Mouse (Mus musculus) G1E-ER4 (cell line): ENCODE measurements around the gene Pcyt1a. TPM values are rescaled to one million over a fixed set of nuclear protein-coding genes. Genes with fewer than 3 reads are reported as not detected.

Experiments used
- GATA1 ChIP-seq: IDR thresholded peaks from one replicate; pipeline ENCODE4 v1.8.0; 2012; ENCODE audit warnings: low read length, inconsistent platforms
- polyA plus RNA-seq: library from polyadenylated mRNA; stranded (reverse); fragments of >175 nt; gene quantifications from 2 replicates; pipeline ENCODE4 v1.2.3, GENCODE M21; 2012

Pcyt1a gene
- polyA plus RNA-seq, 1 experiment = 50.1 TPM

DNA sequence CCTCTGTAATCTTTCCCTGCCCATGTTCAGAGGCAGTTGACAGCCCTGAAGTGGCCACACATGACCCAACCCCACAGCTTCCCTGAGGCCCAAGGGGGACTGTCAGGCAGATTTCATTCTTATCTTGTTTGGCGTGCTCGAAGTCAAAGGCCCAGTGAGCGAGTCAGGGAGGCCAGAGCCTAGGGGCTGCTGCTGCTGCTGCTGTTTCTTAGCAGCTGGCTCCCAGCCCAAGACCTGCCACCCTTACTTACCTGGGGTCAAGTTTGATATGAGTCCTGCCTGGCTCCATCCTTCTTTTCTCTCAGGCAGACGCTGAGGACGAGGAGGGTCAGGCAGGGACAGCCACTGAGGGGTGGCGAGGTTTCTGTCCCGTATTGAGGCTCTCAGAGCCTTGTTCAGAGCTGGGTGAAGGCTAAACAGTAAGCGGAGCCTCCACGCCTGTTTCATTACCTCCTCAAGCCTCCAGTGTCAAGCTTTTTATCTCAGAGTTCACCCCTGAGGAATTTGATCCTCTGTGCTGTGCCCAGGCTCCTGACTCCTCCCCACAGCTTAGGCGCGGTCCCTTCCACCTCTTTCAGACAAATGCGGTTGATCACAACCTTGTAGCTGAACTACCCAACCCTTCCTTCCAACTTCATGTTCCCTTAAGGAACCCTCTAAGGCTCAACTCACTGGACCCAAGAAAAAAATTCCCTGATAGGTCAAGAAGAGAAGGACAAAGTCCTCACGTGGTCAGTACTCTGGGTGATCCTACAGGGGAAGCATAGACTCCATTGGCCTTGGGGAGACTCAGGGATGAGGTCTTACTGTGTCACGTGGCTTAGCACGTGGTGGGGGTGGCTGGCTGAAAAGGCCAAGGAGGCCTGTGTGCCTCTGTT, 56.8 kb downstream of the Pcyt1a start, which contains the start of gene Slc51a:
Gene Slc51a (minus strand): TSS at position 646 of the 878 bp plus-strand sequence.
- TF ChIP-seq GATA1 = no peak

DNA sequence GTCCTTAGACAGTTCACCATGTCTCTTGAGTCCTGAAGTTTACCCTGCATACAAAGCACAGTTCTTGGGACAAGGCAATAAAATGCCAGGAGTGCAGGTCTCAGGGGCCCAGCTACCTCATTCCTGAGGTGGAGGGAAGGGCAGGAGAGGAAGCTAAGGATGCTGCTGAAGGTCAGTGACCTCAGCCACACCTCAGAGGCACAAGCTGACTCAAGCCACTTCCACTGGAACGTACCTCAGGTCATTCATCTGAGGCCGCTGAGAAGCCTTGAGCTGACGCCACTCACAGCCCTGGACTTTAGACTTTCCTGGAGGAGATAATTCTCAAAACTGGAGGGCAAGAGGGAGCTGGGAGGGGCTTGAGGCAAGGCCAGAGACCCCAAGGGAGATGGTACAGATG, 58.2 kb downstream of the Pcyt1a start:
- no peak for TF ChIP-seq GATA1

DNA sequence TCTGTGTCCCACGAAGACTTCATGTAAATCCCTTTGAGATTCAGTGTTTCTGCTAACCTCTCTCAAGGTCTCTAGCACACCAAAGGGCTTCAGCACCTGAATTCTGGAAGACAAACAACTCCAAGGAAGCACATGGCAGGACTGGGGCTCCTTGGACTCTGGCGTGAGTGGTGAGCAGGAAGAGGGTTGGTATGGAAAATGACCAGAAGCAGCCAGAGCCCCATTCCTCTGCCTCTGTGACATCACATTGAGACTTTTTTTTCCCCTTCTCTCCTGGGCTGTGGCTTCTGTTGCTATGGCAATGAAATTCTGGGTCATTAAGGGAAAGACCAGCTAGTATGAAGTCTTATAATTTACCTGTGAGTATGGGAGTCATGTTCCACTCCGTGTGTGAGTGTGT, 65.2 kb downstream of the Pcyt1a start, which contains the start of gene Zdhhc19:
Gene Zdhhc19 (plus strand): TSS at position 301 of the 400 bp plus-strand sequence.
- no peak for TF ChIP-seq GATA1

DNA sequence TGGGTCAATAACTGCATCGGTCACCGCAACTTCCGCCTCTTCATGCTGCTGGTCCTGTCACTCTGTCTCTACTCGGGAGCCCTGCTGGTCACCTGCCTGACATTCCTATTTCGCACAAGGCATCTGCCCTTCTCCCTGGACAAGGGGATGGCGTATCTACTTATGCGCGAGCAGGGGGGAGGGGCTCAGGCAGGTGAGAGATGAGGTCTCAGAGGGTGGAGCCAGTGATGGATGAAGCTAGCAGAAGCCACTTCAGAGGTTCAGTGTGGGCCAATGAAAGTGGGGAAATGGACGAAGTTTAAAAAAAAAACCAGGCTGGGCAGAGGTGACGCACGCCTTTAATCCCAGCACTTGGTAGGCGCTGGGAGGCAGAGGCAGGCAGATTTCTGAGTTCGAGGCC, 68.3 kb downstream of the Pcyt1a start:
- TF ChIP-seq GATA1 = no peak

DNA sequence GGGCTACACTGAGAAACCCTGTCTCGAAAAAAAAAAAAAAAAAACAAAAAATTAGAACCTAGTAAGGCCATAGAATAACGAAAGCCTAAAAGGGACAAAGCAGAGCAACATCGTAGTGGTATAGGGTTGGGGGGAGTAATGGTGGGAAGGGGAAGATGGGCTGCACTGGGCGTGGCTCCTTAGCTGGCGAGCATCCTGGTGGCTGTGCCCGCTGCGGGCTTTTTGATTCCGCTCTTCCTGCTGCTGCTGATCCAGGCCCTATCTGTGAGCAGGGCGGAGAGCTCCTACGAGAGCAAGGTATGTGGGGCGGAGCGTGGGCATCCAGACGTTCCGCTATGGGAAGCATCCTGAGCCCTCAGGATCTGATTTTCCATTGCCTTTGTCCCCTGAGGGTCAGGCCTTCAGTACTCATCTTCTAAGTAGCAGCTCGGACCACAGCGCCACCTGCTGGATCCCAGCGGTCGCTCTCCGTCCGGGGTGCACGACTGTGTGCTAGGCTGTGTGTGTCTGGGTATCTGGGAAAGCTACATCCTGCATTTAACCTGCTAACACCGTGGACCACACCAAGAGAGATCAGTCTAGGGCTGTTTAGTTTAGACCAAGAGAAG, 68.8 kb downstream of the Pcyt1a start:
- no peak for TF ChIP-seq GATA1

DNA sequence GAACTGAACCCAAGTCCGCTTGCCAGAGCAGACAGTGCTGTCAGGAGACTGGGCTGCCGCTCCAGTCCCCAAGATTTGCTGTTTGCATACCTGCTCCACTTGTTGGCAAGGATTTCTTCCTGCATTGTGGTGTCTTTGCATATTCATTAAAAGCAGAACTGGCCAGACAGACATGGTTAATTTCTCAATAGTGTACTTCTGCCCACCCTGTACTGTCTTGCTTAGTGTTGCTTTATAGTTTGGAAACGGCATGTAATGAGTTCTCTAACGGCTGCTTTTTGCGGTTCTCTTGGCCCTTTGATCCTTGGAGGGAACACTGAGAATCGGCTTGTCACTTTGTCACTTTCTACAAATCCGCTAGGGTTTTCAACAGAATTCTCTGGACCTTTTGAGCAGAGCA, 70.7 kb downstream of the Pcyt1a start:
- no peak for TF ChIP-seq GATA1

DNA sequence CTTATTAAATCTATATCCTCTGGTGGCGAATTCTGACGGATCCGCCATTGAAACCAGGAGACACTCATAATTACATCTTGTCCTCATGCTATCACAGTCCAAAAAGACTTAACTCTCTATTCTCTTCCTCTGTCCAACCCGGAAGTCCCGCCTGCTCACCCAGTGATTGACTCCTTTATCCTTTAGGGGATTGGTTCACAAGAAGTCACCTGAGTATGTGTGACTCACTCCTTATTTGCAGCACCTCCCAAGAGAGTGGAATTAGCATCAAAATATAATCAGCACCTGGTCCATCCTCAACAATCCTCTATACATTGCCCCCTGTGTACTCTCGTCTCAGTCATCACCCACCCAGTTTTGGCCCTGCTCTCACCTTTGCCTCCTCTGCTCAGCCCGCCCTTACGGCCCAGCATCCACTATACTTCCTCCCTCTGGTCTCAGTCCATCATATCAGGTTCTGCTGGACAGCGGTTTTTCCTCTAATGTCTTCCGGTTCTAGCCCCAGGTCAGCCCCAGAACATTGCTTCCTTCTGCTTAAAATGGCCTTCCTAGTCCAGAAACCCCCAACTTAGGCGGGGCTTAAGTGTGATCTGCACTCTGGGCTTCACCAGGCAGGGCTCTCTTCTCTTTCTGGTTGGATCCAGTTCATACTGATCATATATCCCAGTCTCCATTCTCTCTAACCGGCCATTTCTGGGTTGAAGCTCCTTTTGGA, 72.1 kb downstream of the Pcyt1a start:
- TF ChIP-seq GATA1 = no peak

DNA sequence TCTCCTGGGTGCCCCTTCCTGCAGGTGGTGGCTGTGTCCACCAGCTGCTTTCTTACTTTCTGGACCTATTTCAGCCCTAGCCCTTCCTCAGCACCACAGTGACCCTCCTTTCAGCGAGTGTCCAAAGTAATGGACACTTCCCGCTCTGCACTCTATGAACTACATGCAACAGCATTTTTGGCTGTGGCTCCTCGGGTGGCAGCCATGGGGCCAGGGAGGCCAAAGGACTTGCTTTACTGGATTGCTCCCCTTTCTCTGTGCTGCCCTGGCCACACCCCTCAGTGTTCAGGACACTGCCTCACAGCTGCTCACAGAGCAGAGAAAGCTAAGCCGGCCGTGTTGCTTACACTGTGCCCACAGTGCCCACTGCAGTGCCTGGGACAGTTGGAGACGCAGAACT, 72.9 kb downstream of the Pcyt1a start:
- TF ChIP-seq GATA1 = no peak

DNA sequence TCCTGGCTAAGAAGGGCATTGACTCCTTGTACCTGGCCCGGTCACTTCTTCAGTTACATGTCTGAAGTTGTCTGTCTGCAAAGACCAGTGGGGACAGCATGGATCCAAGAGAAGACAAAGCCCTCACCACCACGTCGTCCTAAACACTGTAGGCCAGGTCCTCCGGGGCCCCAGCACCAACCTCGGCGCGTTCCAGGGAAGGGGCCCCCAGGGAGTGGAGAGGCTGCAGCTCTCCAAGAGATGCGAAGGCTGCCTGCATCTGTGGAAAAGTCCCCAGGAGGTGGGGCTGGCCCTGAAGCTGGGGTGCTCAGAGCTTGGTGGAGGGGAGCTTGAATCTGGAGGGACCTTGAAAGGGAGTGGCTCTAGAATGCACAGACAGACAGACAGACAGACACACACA, 75.6 kb downstream of the Pcyt1a start:
- TF ChIP-seq GATA1 = no peak

DNA sequence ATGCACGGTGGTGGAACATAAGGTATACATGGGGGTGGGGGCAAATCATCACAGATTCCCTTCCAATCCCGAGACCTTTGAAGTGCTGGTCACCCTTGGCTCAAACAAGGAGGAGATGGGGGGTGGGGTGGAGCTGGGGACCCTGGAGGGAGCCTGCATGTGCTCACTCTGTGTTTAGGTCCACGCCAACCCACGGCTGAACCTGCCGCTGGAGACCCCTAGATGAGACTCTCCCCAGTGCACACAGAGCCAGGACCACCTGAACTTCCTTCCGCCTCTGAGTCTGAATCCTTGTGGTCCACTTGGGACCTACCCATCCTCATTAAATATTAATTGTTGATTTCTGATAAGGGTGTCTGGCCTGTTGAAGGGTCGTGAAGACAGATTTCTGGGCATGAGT, 76.1 kb downstream of the Pcyt1a start:
- no peak for TF ChIP-seq GATA1

DNA sequence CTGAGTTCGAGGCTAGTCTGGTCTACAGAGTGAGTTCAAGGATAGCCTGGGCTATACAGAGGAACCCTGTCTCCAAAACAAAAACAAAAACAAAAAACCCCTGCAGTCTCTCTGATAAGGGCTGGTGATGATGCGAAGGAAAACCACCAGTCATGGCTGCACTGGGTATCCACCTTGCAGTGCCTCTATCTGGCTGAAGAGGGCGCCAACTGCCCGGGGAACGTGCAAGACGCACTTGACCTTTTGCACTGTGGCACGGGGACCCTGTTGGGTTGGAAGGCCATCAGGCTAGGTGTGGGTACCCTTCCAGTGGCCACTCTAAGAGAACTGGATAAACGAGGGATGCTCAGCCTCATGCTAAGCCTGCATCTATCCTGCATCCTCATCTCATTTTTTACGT, 76.7 kb downstream of the Pcyt1a start:
- no peak for TF ChIP-seq GATA1

DNA sequence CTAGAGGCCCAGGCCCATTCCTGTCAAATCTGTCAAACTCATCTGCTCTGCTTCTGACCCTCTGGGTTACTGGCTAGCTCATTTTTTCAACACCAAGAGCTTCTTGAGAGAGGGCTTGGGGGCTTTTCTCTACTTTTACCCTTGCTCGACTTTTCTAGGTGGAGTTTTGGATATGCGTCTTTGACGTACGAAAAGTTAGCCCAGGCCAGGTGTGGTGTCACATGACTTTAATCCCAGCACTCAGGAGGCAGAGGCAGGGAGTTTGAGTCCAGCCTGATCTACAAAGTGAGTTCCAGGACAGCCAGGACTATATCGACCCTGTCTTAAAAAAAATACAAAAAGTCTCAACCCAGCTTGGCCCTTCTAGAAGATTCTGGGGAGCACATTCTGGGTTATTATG, 77.3 kb downstream of the Pcyt1a start:
- no peak for TF ChIP-seq GATA1

DNA sequence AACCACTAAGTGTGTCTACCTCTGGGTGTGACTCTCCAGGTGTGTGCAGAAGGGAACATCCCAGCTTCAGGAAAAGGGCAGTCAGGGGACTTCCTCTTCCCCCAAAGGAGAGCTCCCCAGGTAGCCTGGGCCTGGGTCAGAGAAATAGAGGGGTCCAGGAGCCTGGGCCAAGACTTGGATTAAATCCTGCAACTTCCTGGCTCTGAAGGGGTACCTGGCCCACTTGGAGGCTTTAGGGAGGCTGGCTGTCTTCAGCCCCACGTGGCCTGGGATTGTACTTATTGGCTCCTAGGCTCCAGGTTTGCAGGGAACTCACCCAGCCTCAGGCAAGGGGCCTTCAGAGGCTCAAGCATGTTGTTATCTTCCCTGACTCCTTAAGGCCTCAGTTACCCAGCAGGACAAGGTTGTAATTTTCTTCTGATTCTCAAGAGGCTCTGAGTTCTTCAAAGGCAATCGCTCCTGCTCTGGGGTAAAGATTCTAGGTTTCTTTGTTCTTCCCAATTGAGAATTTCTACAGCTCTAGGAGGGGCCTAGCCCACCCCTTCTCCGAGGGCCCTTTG, 77.9 kb downstream of the Pcyt1a start:
- no peak for TF ChIP-seq GATA1

DNA sequence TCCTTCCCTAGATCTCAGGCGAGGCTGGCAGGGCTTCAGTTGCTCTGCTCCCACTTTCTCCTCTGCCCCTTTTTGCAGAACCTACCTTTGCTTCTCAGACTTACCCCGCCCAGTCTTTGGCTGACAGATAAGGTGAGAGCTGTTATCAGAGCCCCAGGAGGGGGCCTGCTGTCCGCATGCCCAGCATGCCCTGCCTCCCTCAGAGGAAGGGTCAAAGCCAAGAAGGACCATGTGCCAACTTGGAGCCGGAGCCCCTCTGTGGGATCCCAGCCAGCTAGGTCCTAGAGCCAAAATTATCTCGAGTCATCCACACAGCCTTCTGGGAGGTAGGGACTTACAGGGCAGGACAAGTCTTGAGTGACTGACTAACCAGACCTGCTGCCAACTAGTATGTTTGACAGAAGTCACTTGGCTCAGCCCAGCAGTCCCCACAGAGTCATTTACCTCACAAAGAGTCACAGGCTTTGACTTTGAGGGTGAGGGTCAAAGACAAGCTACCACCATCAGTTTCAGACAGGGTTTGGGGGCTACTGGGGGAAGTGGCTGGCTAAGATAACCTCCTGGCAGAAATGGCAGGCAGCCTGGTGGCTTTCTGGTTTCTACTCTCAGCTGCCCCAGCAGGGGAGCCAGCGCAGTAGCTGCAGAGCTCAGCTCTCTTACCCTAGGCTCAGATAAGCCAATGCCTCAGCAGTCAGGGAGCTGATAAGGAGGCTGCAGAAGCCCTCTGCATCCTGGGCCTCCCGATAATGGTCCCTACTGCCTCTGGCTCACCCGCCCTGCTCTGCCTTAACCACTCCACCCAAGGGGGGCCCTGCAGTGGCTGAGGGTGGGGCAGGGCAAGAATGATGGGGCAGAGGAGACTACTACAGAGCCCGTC, 78.6 kb downstream of the Pcyt1a start:
- peak; percentile 99 for TF ChIP-seq GATA1

DNA sequence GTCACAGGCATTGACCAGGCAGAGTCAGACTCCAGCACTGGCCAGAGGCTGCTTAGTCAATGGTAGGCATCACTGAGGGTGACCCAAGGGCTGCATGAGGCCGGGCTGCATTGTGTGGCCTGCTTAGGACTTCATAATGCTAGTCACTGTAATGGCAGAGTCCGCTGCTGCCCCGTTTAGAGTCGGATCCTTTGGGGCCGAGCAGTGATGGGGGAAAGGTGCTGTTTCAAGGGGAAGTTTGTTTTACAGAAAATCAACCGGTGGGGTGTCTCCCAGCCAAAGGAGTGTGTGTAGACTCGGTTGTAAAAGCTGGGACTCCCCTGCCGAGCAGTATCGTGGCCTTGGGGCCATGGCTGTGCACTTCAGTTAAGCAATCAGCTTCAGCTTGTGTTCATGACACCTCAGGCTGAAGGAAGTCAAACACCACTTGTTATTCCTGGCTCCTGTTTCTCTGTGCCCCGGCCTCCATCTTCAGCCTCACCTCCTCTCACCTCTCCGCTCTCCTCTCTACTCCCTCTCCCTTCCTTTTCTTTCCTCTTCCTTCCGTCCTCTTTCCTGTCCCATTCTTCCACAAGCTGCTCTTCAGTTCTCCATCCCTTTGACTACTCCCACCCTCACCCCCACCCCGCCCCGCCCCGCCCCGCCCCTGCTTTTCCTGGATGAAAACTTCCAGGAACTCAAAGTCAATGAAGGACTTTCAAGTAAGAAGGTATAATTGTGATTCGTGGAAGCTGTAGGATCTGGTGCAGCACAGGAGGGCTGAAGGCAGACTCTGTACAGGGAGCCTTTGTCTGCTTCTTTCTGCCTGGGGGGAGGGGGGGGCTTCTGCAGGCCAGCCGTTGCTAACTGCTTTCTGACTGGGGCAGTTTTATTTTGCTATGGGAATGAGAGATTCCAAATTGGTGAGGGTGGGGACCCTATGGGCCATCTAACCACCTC, 79.9 kb downstream of the Pcyt1a start:
- TF ChIP-seq GATA1 = no peak
